Mouse (Mus musculus) adipocyte (in vitro differentiated cells): ENCODE measurements around the gene Olfr1191-ps1.
"Not testable (repeated sequence)": the region's sequence is repeated elsewhere in the genome, so short reads cannot be mapped to it uniquely, and the experiment has no call there.

Source experiments
- DNase-seq: peaks from one replicate; pipeline ENCODE4 v3.0.0-alpha.2; 2016; ENCODE audit warnings: low spot score

The Olfr1191-ps1 gene

DNA sequence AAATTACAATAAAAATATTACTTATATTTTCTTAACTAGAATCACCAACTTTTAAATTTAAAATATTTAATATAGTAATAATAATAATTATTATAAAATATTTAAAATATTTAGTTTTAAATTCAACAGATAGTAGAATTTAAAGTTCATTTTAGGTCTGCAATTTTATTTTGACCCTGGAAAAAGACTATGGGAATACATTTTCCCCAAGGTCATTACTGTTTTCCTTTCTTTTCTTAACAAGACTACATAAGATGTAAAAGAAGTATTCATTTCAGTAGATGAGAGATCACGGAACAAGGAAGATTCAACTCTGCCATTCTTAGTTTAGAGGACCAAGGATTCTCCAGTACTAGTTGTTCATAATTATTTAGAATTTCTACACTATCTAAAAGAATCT lies at the start of gene Olfr1191-ps1:
Gene Olfr1191-ps1 (plus strand): TSS at position 301 of the 400 bp plus-strand sequence.
- DNase-seq: not testable (repeated sequence)

DNA sequence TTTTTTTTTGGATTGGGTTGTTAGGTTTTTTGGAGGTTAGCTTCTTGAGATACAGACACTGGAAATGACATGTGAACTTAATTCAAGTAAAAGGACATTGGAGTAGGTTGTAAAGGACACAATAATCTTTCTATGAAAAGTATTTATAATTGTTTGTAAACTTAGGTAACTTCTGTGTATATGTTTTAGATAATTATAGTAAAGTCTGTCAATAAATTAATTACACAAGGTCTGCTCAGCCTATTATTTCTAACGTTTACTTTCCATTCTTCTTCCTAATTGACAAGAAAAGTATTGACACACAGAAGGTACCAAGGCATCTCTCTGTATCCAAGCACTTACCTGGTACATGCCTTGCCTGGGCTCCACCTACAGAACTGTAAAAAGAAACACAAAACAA lies 7.9 kb downstream of the Olfr1191-ps1 start, which contains the start of gene Olfr1192-ps1:
Gene Olfr1192-ps1 (plus strand): TSS at position 301 of the 400 bp plus-strand sequence.
- DNase-seq: no peak

- DNase-seq: not testable (repeated sequence)
These were observed 35.0 kb downstream of the Olfr1191-ps1 start, which contains the start of gene Olfr1193 for GRCm38 (mm10) chr2:88675328-88675727. Gene Olfr1193 (plus strand): TSS chr2:88675628.

- DNase-seq: no peak
These were observed 48.7 kb downstream of the Olfr1191-ps1 start, which contains the start of gene Olfr1195 for GRCm38 (mm10) chr2:88689087-88689486. Gene Olfr1195 (minus strand): TSS chr2:88689187.
